Mouse (Mus musculus) Patski (cell line): ENCODE measurements around the gene Dstyk. TPM values are rescaled to one million over a fixed set of nuclear protein-coding genes. Genes with fewer than 3 reads are reported as not detected.

Experiments used
- ATAC-seq: fragments of 100-300 bp; one replicate; pipeline ENCODE4 v1.8.0; 2021
- CTCF ChIA-PET: fragments of 350-600 bp; sonication (Branson Sonifier 250); formaldehyde crosslinking; loops from one replicate; lab custom pipeline; 2022; ENCODE audit warnings: inconsistent platforms; lab: Charles Lee
- POLR2A ChIA-PET: fragments of 350-600 bp; sonication (Branson Sonifier 250); formaldehyde crosslinking; loops from one replicate; lab custom pipeline; 2022; ENCODE audit warnings: antibody characterized with exemption, inconsistent platforms; lab: Charles Lee
- DNase-seq: peaks from one replicate; pipeline ENCODE4 v3.0.0-alpha.2; 2011; ENCODE audit warnings: low read depth, low spot score
- H3K27me3 ChIP-seq: fragments of 371-371 bp; one replicate; pipeline ENCODE4 v1.5.1; 2021
- CTCF ChIP-seq: fragments of 100-300 bp; IDR thresholded peaks from one replicate; pipeline ENCODE4 v1.5.1; 2021
- in situ Hi-C: fragments of 300-500 bp; cut with MboI; formaldehyde crosslinking; loops from 3 replicates; pipeline ENCODE4 v1.11.1; 2018; ENCODE audit warnings: low pct_unique_long_range_greater_than_20kb, mixed read lengths
- polyA plus RNA-seq: library from polyadenylated mRNA; unstranded; gene quantifications from one replicate; pipeline ENCODE4 v1.2.3, GENCODE M21; 2021

The Dstyk gene
- polyA plus RNA-seq, 1 experiment from 2014 or later, result 26.8 TPM

- ATAC-seq (no peak), DNase-seq (no peak)
- ChIA-PET POLR2A (interaction anchor here (0.7 kb wide), 1 partner anchor 32 kb away, joined by 4 read pairs; no protein-coding TSS in a partner anchor), CTCF (interaction anchor here (0.7 to 0.9 kb wide), 3 partner anchors 10 to 21 kb away, joined by 3 read pairs; no protein-coding TSS in a partner anchor)
- no peak for TF ChIP-seq CTCF
- no peaks in the 10 kb centered on the region for H3K27me3 ChIP-seq
- in situ Hi-C loops, result no loop called here
Observed at GRCm38 (mm10) chr1:132410657-132411056, 6.7 kb upstream of the Dstyk start.

- CTCF ChIA-PET, result interaction anchor here (1.3 to 1.6 kb wide), 2 partner anchors 24 to 29 kb away, joined by 3 to 4 read pairs; no protein-coding TSS in a partner anchor
- no peaks in the 10 kb centered on the region for H3K27me3 ChIP-seq
- ATAC-seq (no peak), DNase-seq (no peak)
- POLR2A ChIA-PET, result interaction anchor here (0.7 to 1.4 kb wide), 4 partner anchors 15 to 259 kb away, joined by 3 to 5 read pairs (median 4); no protein-coding TSS in a partner anchor
- TF ChIP-seq CTCF, result no peak
- in situ Hi-C loops, result no loop called here
Observed at GRCm38 (mm10) chr1:132416244-132416942, 962 bp upstream of the Dstyk start.

DNA sequence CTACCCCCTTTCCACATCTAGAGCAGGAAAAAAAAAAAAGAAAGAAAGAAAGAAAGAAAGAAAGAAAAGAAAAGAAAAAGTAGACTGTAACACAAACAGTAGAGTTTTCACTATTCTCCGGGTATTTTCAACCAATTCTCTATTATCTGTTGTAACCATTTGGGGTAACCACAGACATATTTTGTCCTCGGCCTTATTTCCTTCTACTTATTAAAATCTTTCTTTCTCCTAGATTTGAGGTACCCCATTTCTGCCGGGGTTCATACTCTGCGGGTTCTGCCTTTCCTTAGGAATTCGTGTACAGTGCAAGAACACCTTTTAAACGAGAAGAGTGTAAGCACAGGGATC is 438 bp upstream of the Dstyk start:
- DNase-seq, result no peak
- in situ Hi-C loops, result no loop called here
- POLR2A ChIA-PET, result interaction anchor here (0.7 to 1.4 kb wide), 5 partner anchors 9 to 260 kb away, joined by 3 to 5 read pairs (median 4); no protein-coding TSS in a partner anchor
- no peak for ATAC-seq
- H3K27me3 ChIP-seq, result no peaks in the 10 kb centered on the region
- TF ChIP-seq CTCF, result no peak
- CTCF ChIA-PET, result interaction anchor here (1.0 to 1.6 kb wide), 3 partner anchors 25 to 29 kb away, joined by 3 to 4 read pairs (median 3); no protein-coding TSS in a partner anchor

- ATAC-seq (no peak), DNase-seq (no peak)
- H3K27me3 ChIP-seq, result no peaks in the 10 kb centered on the region
- no peak for TF ChIP-seq CTCF
- ChIA-PET CTCF (interaction anchor here (1.2 to 1.3 kb wide), 2 partner anchors 9 to 15 kb away, joined by 3 read pairs; no protein-coding TSS in a partner anchor), POLR2A (interaction anchor here (0.5 kb wide), 1 partner anchor 1676 kb away, joined by 3 read pairs; no protein-coding TSS in a partner anchor)
- in situ Hi-C loops, result loop anchor here (5.0 kb wide), 1 partner anchor 53 kb away; no protein-coding TSS in a partner anchor
Observed at GRCm38 (mm10) chr1:132420206-132420605, 2.9 kb downstream of the Dstyk start.

- TF ChIP-seq CTCF, result no peak
- in situ Hi-C loops, result loop anchor here (5.0 kb wide), 1 partner anchor 53 kb away; no protein-coding TSS in a partner anchor
- CTCF ChIA-PET, result interaction anchor here (1.2 to 1.3 kb wide), 2 partner anchors 9 to 15 kb away, joined by 3 read pairs; no protein-coding TSS in a partner anchor
- POLR2A ChIA-PET, result interaction anchor here (0.5 kb wide), 1 partner anchor 1675 kb away, joined by 3 read pairs; no protein-coding TSS in a partner anchor
- ATAC-seq (no peak), DNase-seq (no peak)
- no peaks in the 10 kb centered on the region for H3K27me3 ChIP-seq
Observed at GRCm38 (mm10) chr1:132420662-132421061, 3.3 kb downstream of the Dstyk start.

DNA sequence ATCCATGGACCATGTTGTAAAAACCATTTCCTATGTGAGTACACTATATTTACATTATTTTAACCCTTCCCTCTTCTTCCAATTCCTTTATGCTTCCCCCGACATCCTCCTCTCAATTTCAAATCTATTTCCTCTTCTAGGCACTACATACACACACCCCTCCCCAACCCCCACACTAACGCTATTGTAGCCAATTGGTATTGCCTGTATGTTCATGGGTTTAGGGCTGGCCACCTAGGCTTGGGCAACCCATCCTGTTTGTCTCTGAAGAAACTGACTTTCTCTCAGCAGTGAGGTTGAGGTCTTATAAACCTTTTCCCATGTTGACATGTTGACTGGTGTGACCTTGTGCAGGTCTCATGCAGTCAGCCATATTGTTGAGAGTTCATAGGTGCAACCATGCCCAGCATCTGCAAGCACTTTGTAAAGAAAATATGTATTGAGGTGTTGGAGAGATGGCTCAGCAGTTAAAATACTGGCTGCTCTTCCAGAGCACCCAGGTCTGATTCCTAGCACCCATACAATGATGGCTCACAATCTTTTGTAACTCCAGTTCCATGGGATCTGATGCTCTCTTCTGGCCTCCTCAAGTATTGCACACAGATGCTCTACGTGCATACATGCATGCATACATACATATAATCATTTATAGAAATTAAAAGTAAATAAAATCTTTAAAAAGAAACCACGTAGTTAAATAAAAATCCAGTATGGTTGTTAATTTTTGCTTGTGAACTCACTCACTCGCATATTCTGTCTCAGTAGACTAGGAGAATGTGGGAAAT is 5.7 kb downstream of the Dstyk start:
- CTCF ChIA-PET, result no interaction called here
- ATAC-seq (no peak), DNase-seq (no peak)
- peak; percentile 20 for TF ChIP-seq CTCF
- in situ Hi-C loops, result loop anchor here (5.0 kb wide), 1 partner anchor 56 kb away; no protein-coding TSS in a partner anchor
- no peaks in the 10 kb centered on the region for H3K27me3 ChIP-seq
- POLR2A ChIA-PET, result no interaction called here

- DNase-seq, result no peak
- CTCF ChIA-PET, result interaction anchor here (1.1 kb wide), 1 partner anchor 9 kb away, joined by 3 read pairs; no protein-coding TSS in a partner anchor
- ATAC-seq, result no peak
- in situ Hi-C loops, result no loop called here
- no peaks in the 10 kb centered on the region for H3K27me3 ChIP-seq
- no peak for TF ChIP-seq CTCF
- POLR2A ChIA-PET, result interaction anchor here (1.2 kb wide), 1 partner anchor 8 kb away, joined by 4 read pairs; the partner anchor contains the start of gene Dstyk
Observed at GRCm38 (mm10) chr1:132425600-132425999, 8.2 kb downstream of the Dstyk start.

- in situ Hi-C loops, result no loop called here
- TF ChIP-seq CTCF, result no peak
- no peaks in the 10 kb centered on the region for H3K27me3 ChIP-seq
- DNase-seq (no peak), ATAC-seq (no peak)
- CTCF ChIA-PET, result interaction anchor here (0.8 kb wide), 1 partner anchor 10 kb away, joined by 3 read pairs; no protein-coding TSS in a partner anchor
- POLR2A ChIA-PET, result no interaction called here
Observed at GRCm38 (mm10) chr1:132430818-132431217, 13.5 kb downstream of the Dstyk start.

DNA sequence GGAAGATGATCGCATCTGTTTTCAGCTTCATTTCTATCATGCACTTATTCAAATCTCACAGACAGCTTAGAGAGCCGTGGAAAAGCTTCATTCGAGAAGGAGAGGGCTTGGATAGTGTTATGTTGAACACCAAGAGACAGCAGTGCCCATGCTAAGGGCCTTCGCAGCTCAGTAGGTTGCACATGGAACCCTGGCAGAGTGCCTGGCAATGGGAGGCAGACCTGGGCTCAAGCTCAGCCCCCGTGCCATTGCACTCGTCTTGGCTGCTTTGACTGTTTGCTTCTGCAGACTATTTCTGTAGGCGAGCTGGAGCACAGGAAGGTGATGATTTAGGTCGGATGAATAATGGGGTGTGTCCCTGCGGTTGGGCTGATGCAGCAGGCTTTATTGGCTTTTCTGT is 14.4 kb downstream of the Dstyk start:
- no peak for TF ChIP-seq CTCF
- no peak for DNase-seq
- no peaks in the 10 kb centered on the region for H3K27me3 ChIP-seq
- POLR2A ChIA-PET, result interaction anchor here (0.7 kb wide), 1 partner anchor 41 kb away, joined by 3 read pairs; the partner anchor contains the start of gene Tmcc2
- in situ Hi-C loops, result no loop called here
- CTCF ChIA-PET, result interaction anchor here (0.8 to 0.9 kb wide), 2 partner anchors 9 kb away, joined by 3 read pairs; no protein-coding TSS in a partner anchor
- no peak for ATAC-seq

DNA sequence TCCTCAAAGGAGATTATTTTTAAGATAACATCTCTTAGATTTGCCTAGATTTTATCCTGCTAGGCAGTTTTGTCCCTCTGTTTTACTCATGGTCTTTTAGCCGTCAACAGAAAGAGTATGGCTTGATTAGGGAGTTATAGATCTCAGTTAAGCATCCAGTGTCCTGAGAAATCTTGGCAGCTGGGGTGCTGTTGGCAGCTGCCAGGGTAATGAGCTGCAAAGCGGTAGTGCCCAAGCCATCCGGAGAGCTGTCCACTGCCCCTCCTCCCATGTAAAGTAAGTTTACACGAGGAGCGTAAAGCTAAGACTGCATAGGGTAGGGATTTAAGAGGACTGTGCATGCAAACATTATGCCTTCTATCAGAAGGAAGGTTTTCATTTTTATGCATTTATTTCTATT is 16.0 kb downstream of the Dstyk start:
- in situ Hi-C loops, result no loop called here
- ATAC-seq (no peak), DNase-seq (no peak)
- no peak for TF ChIP-seq CTCF
- no peaks in the 10 kb centered on the region for H3K27me3 ChIP-seq
- ChIA-PET CTCF (no interaction called here), POLR2A (no interaction called here)
